Mouse (Mus musculus): ENCODE measurements around the gene Hcn3. TPM values are rescaled to one million over a fixed set of nuclear protein-coding genes. Genes with fewer than 3 reads are reported as not detected.

The Hcn3 gene
- polyA plus RNA-seq, 1 experiment = 4.7 TPM

- Histone ChIP-seq H3K27ac (ENCODE audit: insufficient read depth, low read length) (no peak overlapping the region), H3K4me3 (ENCODE audit: low read depth, low read length) (no peak overlapping the region), H3K9ac (ENCODE audit: low read depth, poor library complexity, severe bottlenecking) (no peak overlapping the region), H3K9me3 (replicated peaks; ENCODE audit: control insufficient read depth, insufficient read depth, low read length, poor library complexity, severe bottlenecking) (no peaks in the 10 kb centered on the region), H3K27me3 (ENCODE audit: control insufficient read depth, insufficient read depth, low read length, poor library complexity, severe bottlenecking) (no peaks in the 10 kb centered on the region), H3K4me1 (ENCODE audit: control insufficient read depth, insufficient read depth, low read length) (no peaks in the 10 kb centered on the region), H3K36me3 (ENCODE audit: control insufficient read depth, insufficient read depth, low read length, poor library complexity, severe bottlenecking) (no peaks in the 10 kb centered on the region)
- TF ChIP-seq CTCF (IDR thresholded peaks at IDR 0.05; ENCODE audit: low read depth, low read length) (no peak), POLR2A (IDR thresholded peaks at IDR 0.05; ENCODE audit: insufficient read depth, low read length) (no peak), EP300 (IDR thresholded peaks at IDR 0.05; ENCODE audit: insufficient read depth, low read depth, low read length) (no peak)
Observed at GRCm38 (mm10) chr3:89145566-89145965, 14.4 kb downstream of the Hcn3 start.

- H3K9ac ChIP-seq (ENCODE audit: low read depth, poor library complexity, severe bottlenecking) = no peak overlapping the region
- H3K36me3 ChIP-seq (ENCODE audit: control insufficient read depth, insufficient read depth, low read length, poor library complexity, severe bottlenecking) = no peaks in the 10 kb centered on the region
- TF ChIP-seq POLR2A (IDR thresholded peaks at IDR 0.05; ENCODE audit: insufficient read depth, low read length) (no peak), EP300 (IDR thresholded peaks at IDR 0.05; ENCODE audit: insufficient read depth, low read depth, low read length) (no peak), CTCF (IDR thresholded peaks at IDR 0.05; ENCODE audit: low read depth, low read length) (no peak)
- no peak overlapping the region for H3K4me3 ChIP-seq (ENCODE audit: low read depth, low read length)
- H3K9me3 ChIP-seq (replicated peaks; ENCODE audit: control insufficient read depth, insufficient read depth, low read length, poor library complexity, severe bottlenecking) = no peaks in the 10 kb centered on the region
- H3K27me3 ChIP-seq (ENCODE audit: control insufficient read depth, insufficient read depth, low read length, poor library complexity, severe bottlenecking) = no peaks in the 10 kb centered on the region
- no peaks in the 10 kb centered on the region for H3K4me1 ChIP-seq (ENCODE audit: control insufficient read depth, insufficient read depth, low read length)
- H3K27ac ChIP-seq (ENCODE audit: insufficient read depth, low read length) = no peak overlapping the region
Observed at GRCm38 (mm10) chr3:89144821-89145220, 15.2 kb downstream of the Hcn3 start.

- Histone ChIP-seq H3K9ac (ENCODE audit: low read depth, poor library complexity, severe bottlenecking) (no peak overlapping the region), H3K4me1 (ENCODE audit: control insufficient read depth, insufficient read depth, low read length) (no peaks in the 10 kb centered on the region), H3K9me3 (replicated peaks; ENCODE audit: control insufficient read depth, insufficient read depth, low read length, poor library complexity, severe bottlenecking) (no peaks in the 10 kb centered on the region), H3K27ac (ENCODE audit: insufficient read depth, low read length) (no peak overlapping the region), H3K36me3 (ENCODE audit: control insufficient read depth, insufficient read depth, low read length, poor library complexity, severe bottlenecking) (no peaks in the 10 kb centered on the region), H3K27me3 (ENCODE audit: control insufficient read depth, insufficient read depth, low read length, poor library complexity, severe bottlenecking) (no peaks in the 10 kb centered on the region), H3K4me3 (ENCODE audit: low read depth, low read length) (no peak overlapping the region)
- TF ChIP-seq EP300 (IDR thresholded peaks at IDR 0.05; ENCODE audit: insufficient read depth, low read depth, low read length) (no peak), POLR2A (IDR thresholded peaks at IDR 0.05; ENCODE audit: insufficient read depth, low read length) (no peak), CTCF (IDR thresholded peaks at IDR 0.05; ENCODE audit: low read depth, low read length) (peak; percentile 48)
Observed at GRCm38 (mm10) chr3:89136365-89136764, 23.6 kb downstream of the Hcn3 start.

- TF ChIP-seq CTCF (IDR thresholded peaks at IDR 0.05; ENCODE audit: low read depth, low read length) (no peak), EP300 (IDR thresholded peaks at IDR 0.05; ENCODE audit: insufficient read depth, low read depth, low read length) (no peak), POLR2A (IDR thresholded peaks at IDR 0.05; ENCODE audit: insufficient read depth, low read length) (no peak)
- H3K4me3 ChIP-seq (ENCODE audit: low read depth, low read length) = peak within 1 kb of the TSS; percentile 39
- H3K36me3 ChIP-seq (ENCODE audit: control insufficient read depth, insufficient read depth, low read length, poor library complexity, severe bottlenecking) = no peaks in the 10 kb centered on the region
- no peaks in the 10 kb centered on the region for H3K27me3 ChIP-seq (ENCODE audit: control insufficient read depth, insufficient read depth, low read length, poor library complexity, severe bottlenecking)
- H3K9ac ChIP-seq (ENCODE audit: low read depth, poor library complexity, severe bottlenecking) = 0 out of 2 replicates have a peak within 1 kb of the TSS, but pooled peaks have one; percentile 41
- H3K4me1 ChIP-seq (ENCODE audit: control insufficient read depth, insufficient read depth, low read length) = no peaks in the 10 kb centered on the region
- no peak within 1 kb of the TSS for H3K27ac ChIP-seq (ENCODE audit: insufficient read depth, low read length)
- H3K9me3 ChIP-seq (replicated peaks; ENCODE audit: control insufficient read depth, insufficient read depth, low read length, poor library complexity, severe bottlenecking) = no peaks in the 10 kb centered on the region
Observed at GRCm38 (mm10) chr3:89135958-89136357, 24.0 kb downstream of the Hcn3 start, which contains the start of gene Pklr. TSS of gene Pklr (plus strand) at chr3:89136142.

- Histone ChIP-seq H3K27me3 (ENCODE audit: control insufficient read depth, insufficient read depth, low read length, poor library complexity, severe bottlenecking) (no peaks in the 10 kb centered on the region), H3K4me3 (ENCODE audit: low read depth, low read length) (no peak overlapping the region), H3K4me1 (ENCODE audit: control insufficient read depth, insufficient read depth, low read length) (no peaks in the 10 kb centered on the region), H3K9ac (ENCODE audit: low read depth, poor library complexity, severe bottlenecking) (no peak overlapping the region), H3K9me3 (replicated peaks; ENCODE audit: control insufficient read depth, insufficient read depth, low read length, poor library complexity, severe bottlenecking) (no peaks in the 10 kb centered on the region), H3K27ac (ENCODE audit: insufficient read depth, low read length) (no peak overlapping the region), H3K36me3 (ENCODE audit: control insufficient read depth, insufficient read depth, low read length, poor library complexity, severe bottlenecking) (no peaks in the 10 kb centered on the region)
- TF ChIP-seq CTCF (IDR thresholded peaks at IDR 0.05; ENCODE audit: low read depth, low read length) = no peak
Observed at GRCm38 (mm10) chr3:89133752-89134151, 26.2 kb downstream of the Hcn3 start.

- Histone ChIP-seq H3K36me3 (ENCODE audit: control insufficient read depth, insufficient read depth, low read length, poor library complexity, severe bottlenecking) (no peaks in the 10 kb centered on the region), H3K27ac (ENCODE audit: insufficient read depth, low read length) (no peak overlapping the region), H3K9me3 (replicated peaks; ENCODE audit: control insufficient read depth, insufficient read depth, low read length, poor library complexity, severe bottlenecking) (no peaks in the 10 kb centered on the region), H3K9ac (ENCODE audit: low read depth, poor library complexity, severe bottlenecking) (no peak overlapping the region), H3K4me3 (ENCODE audit: low read depth, low read length) (no peak overlapping the region), H3K4me1 (ENCODE audit: control insufficient read depth, insufficient read depth, low read length) (no peaks in the 10 kb centered on the region), H3K27me3 (ENCODE audit: control insufficient read depth, insufficient read depth, low read length, poor library complexity, severe bottlenecking) (no peaks in the 10 kb centered on the region)
- TF ChIP-seq CTCF (IDR thresholded peaks at IDR 0.05; ENCODE audit: low read depth, low read length) (no peak), POLR2A (IDR thresholded peaks at IDR 0.05; ENCODE audit: insufficient read depth, low read length) (no peak), EP300 (IDR thresholded peaks at IDR 0.05; ENCODE audit: insufficient read depth, low read depth, low read length) (no peak)
Observed at GRCm38 (mm10) chr3:89133063-89133450, 26.9 kb downstream of the Hcn3 start.
